Mouse (Mus musculus) inflammation-experienced regulatory T-cells, adult 16 weeks (primary cell): ENCODE results near the gene Coq5. TPM values are rescaled to one million over a fixed set of nuclear protein-coding genes. Genes with fewer than 3 reads are reported as not detected.

Source experiments
- polyA plus RNA-seq: library from polyadenylated mRNA; unstranded; fragments of 100-300 nt; shearing (Covaris generic); gene quantifications from one replicate; pipeline ENCODE4 v1.2.1, GENCODE M21; 2017

The Coq5 gene
- 52.8 TPM for polyA plus RNA-seq

DNA sequence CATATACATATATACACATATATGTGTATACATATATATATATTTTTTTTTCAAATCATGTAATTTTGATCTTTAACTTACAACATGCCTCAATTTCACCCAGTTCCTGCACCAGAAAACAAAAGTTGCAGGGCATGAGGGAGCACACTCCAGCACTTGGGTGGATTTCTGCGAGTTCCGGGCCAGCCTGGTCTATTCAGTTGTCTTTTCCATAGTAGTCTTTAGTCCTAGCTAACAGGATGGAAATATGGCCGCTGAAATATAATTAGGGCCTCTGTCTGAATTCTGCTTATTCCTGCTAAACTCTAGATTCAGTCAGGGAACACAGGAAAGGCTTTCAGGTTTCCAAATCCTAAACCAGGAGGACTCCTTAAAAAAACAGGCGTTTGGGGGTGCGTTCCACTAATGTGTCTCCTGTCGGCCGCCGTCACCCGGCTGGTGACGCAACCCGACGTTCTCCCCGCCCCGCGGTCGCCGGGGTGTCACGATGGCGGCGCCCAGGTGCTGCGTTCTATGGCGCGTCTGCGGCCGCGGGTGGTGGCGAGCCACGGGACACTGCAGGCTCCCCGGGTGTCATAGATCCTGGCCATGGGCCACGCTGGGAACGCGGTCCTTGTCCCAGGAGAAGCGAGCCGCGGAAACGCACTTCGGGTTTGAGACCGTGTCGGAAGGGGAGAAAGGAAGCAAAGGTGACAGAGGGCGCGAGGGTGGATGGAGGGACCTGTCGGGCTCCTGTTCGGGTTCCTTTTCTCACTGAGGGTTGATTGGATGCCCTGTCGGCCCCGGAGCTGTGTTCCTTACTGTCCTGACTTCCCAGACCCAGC is at the start of gene Coq5:
Gene Coq5, plus strand, starts transcription at position 441 of the 824 bp plus-strand sequence.

DNA sequence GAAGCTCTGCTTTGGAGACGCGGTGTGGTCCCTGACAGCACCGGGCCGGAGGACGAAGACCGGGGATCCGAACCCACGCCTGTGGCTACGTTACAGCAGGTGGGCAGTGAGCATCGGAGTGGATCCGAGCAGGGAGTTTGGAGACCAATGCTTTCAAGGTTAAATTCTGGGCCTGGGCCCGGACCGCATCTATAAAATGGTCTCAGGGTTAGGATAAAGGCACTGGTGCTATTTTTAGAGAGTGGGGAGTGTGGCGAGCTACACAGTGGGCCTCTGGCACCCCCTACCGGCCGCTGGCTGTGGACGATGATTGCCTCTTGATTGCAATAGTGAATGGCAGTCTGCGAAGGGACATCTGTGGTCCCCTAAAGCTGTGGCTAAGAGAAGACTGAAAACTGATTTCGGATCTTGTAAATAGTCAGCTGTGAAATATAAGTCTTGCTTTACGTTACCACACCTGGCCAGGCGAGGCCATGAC is 43.6 kb upstream of the Coq5 start, which contains the start of gene Pop5:
Gene Pop5, plus strand, starts transcription at position 51 of the 478 bp plus-strand sequence.

DNA sequence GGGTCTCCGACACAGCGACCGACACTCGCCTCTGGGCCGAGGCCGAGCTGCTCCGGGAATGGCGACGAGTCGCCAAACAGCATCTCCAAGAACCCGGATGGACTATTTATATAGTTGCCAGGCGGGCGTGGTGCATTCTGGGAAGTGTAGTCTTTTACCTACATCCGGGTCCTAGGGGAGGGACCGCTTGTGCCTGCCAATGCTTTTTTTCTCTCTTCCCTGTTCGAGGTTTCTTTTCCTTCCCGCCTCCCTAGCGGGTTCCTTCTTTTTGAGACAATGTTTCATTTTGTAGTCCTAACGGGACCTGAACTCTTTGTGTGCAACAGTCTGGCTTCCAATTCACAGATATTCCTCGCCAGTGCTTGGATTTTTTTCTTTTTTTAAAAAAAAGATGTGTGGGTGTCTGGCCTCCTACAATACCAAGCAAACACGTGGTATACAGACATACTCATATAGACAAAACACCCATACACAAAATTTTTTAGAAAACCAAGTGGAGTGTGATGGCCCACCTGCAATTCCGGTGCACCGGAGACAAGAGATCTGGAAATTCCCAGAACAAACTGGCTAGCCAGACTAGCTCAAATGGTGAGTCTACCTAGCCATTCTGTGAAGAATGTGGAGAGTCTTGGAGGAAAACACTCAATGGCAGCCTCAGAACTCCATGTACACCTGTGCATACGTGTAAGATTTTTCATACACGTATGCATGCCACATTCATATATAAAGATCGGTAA is 6.5 kb upstream of the Coq5 start, which contains the start of gene Rnf10:
Gene Rnf10, minus strand, starts transcription at position 87 of the 737 bp plus-strand sequence.

DNA sequence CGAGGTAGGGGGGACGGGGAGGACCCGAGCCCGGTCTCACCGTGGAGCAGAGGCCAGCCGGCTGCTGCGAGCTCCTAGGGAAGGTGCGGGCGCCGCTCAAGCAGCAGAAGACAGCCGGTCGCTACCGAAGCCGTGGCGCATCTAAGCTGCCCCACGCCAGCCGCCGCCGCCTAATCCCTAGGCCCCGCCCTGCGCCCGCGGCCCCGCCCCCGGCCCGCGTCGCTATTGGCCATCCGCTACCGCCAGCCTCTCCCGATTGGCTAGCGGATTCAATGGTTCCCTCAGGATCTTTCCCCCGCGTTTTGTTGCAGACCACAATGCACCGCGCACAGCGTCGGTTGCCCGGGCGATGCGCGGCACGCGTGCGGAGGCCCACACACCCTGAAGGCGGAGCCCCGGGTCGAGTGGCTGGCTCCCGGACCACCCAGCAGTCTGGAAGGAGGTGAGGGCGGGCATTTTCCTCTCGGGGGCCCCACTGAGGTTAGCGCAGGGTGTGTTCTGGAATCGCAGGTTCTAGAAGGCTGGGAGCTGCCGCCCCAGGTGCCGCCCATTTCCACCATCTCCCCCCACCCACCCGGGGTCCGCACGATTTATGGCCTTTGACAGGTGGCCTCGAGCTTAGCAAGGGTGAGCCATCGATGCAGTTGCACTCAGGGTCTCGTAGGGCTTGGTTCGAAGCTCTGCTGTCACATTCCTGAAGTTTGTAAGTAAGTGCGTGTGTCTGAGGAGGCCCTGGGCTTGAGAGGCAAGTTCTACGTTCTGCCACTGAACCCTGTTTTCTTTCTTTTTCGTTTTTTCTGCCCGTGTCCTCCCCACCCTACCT is 21.5 kb downstream of the Coq5 start, which contains the start of gene Dynll1:
Gene Dynll1, minus strand, starts transcription at position 208 of the 823 bp plus-strand sequence.

DNA sequence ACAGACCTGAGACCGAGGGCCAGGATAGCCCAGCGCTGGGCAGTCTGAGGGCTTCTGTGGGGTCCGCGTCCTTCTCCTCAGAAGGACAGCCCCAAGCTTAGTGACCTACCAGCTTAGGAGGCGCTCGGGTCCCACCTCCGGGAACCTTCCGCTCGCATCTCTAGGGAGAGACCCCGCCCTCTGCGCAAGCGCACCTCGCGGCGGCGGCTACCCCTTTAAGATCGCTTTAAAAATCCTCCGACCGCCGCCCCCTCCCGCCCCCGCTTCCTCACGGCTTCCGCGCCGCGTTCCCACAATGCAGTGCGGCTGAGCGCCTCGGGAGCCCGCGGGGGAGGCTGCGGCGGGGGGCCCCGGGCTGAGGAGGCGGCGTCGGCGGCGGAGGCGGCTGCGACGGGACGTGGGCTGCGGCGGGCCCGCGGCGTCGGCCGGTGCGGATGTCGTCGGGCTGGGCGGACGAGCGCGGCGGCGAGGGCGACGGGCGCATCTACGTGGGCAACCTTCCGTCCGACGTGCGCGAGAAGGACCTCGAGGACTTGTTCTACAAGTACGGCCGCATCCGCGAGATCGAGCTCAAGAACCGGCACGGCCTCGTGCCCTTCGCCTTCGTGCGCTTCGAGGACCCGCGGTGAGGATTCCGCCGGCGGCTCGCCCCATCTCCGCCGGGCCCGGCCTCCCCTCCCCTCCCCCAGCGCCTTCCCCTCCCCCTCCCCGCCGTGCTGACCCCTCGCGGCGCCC is 47.6 kb downstream of the Coq5 start, which contains the start of gene Srsf9:
Gene Srsf9, plus strand, starts transcription at position 303 of the 735 bp plus-strand sequence.

GRCm38 (mm10) chr5:115340577-115341313 is 61.3 kb downstream of the Coq5 start, which contains the start of the genes Gatc and Triap1:
TSS of gene Gatc (minus strand) at chr5:115341178.
TSS of gene Triap1 (plus strand) at chr5:115341225.

Other genes starting within 250 kb of the Coq5 start
- gene Gm10401, start 181.4 kb upstream of the Coq5 start, polyA plus RNA-seq = 2.6 TPM
- gene Acads, start 160.3 kb upstream of the Coq5 start, polyA plus RNA-seq = 41.4 TPM
- 56.8 TPM for gene Unc119b, start 144.7 kb upstream of the Coq5 start, polyA plus RNA-seq
- 67.1 TPM for gene Mlec, start 121.5 kb upstream of the Coq5 start, polyA plus RNA-seq
- gene Cabp1, start 85.3 kb upstream of the Coq5 start, polyA plus RNA-seq = not detected
- gene Pop5, start 43.8 kb upstream of the Coq5 start, polyA plus RNA-seq = 121 TPM
- 30.9 TPM for gene Rnf10, start 6.8 kb upstream of the Coq5 start, polyA plus RNA-seq
- gene Dynll1, start 21.3 kb downstream of the Coq5 start, polyA plus RNA-seq = 588 TPM
- 13.5 TPM for gene Srsf9, start 47.5 kb downstream of the Coq5 start, polyA plus RNA-seq
- 22.3 TPM for gene Gatc, start 61.5 kb downstream of the Coq5 start, polyA plus RNA-seq
- 57.2 TPM for gene Triap1, start 61.6 kb downstream of the Coq5 start, polyA plus RNA-seq
- 499 TPM for gene Cox6a1, start 69.3 kb downstream of the Coq5 start, polyA plus RNA-seq
- not detected for gene Msi1, start 149.9 kb downstream of the Coq5 start, polyA plus RNA-seq
- gene Pla2g1b, start 186.6 kb downstream of the Coq5 start, polyA plus RNA-seq = not detected
- gene Sirt4, start 205.1 kb downstream of the Coq5 start, polyA plus RNA-seq = 21.1 TPM
- gene Pxn, start 227.0 kb downstream of the Coq5 start, polyA plus RNA-seq = 68.4 TPM